Mouse (Mus musculus): ENCODE data around the gene A430078G23Rik. TPM values are rescaled to one million over a fixed set of nuclear protein-coding genes. Genes with fewer than 3 reads are reported as not detected.
A peak's percentile ranks its signal among the peaks of the same experiment; 100 is the strongest.

A430078G23Rik gene
- polyA plus RNA-seq, 1 experiment from 2014 or later = 0.38 TPM

DNA sequence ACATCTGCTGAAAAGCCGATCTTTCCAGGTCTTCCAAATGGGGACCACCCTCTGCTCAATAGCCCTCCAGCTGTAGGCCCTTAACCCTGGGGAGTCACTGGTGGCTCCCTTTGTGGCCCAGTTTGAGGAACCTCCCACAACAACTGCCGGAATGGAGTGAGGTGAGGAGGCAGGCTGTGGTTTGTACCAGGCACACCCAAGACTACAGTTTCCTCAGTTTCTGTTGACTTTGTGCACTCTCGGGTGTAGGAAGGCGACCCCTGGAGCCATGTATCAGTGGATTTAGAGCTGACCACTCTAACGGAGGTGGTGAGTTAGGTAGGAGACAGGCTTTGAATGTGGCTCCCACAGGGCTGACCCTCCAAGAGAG, 1.2 kb downstream of the A430078G23Rik start:
- no peaks in the 10 kb centered on the region for H3K9me3 ChIP-seq (ENCODE audit: low read length)
- no peak overlapping the region for H3K9ac ChIP-seq (replicated peaks; ENCODE audit: low read depth)
- TF ChIP-seq EP300 (IDR thresholded peaks at IDR 0.05) (no peak), CTCF (IDR thresholded peaks at IDR 0.05) (no peak)
- H3K4me2 ChIP-seq (replicated peaks; ENCODE audit: low read depth, low read length) = no peak overlapping the region
- H3K27me3 ChIP-seq (replicated peaks; ENCODE audit: insufficient read depth, low read length) = no peaks in the 10 kb centered on the region
- no peak overlapping the region for H3K27ac ChIP-seq (ENCODE audit: low read length)
- DNase-seq (ENCODE audit: low spot score) (peak; percentile 23), ATAC-seq (no peak)
- no peaks in the 10 kb centered on the region for H3K36me3 ChIP-seq (ENCODE audit: insufficient read depth, low read length)
- H3K4me1 ChIP-seq (ENCODE audit: insufficient read depth, low read depth, low read length) = no peaks in the 10 kb centered on the region
- H3K4me3 ChIP-seq (ENCODE audit: low read depth, low read length) = no peak overlapping the region
- WGBS = 49% methylated on average over 5 of the region's 5 CpGs

GRCm38 (mm10) chr8:3355586-3355985, 2.4 kb downstream of the A430078G23Rik start:
- TF ChIP-seq CTCF (IDR thresholded peaks at IDR 0.05) = peak; percentile 34
- TF ChIP-seq EP300 (IDR thresholded peaks at IDR 0.05) = 0 out of 2 replicates have a peak, but pooled peaks have one; percentile 19
- Histone ChIP-seq H3K9me3 (ENCODE audit: low read length) (no peaks in the 10 kb centered on the region), H3K4me3 (ENCODE audit: low read depth, low read length) (no peak overlapping the region), H3K36me3 (ENCODE audit: insufficient read depth, low read length) (no peaks in the 10 kb centered on the region), H3K4me1 (ENCODE audit: insufficient read depth, low read depth, low read length) (no peaks in the 10 kb centered on the region), H3K27me3 (replicated peaks; ENCODE audit: insufficient read depth, low read length) (no peaks in the 10 kb centered on the region), H3K27ac (ENCODE audit: low read length) (no peak overlapping the region), H3K4me2 (replicated peaks; ENCODE audit: low read depth, low read length) (no peak overlapping the region), H3K9ac (replicated peaks; ENCODE audit: low read depth) (no peak overlapping the region)
- ATAC-seq (peak; percentile 37), DNase-seq (ENCODE audit: low spot score) (peak; percentile 52)
- WGBS = 76% methylated on average over 6 of the region's 6 CpGs

GRCm38 (mm10) chr8:3358060-3358459, 4.8 kb downstream of the A430078G23Rik start:
- Histone ChIP-seq H3K9ac (replicated peaks; ENCODE audit: low read depth) (no peak overlapping the region), H3K4me3 (ENCODE audit: low read depth, low read length) (no peak overlapping the region), H3K4me2 (replicated peaks; ENCODE audit: low read depth, low read length) (no peak overlapping the region), H3K27ac (ENCODE audit: low read length) (no peak overlapping the region), H3K4me1 (ENCODE audit: insufficient read depth, low read depth, low read length) (no peaks in the 10 kb centered on the region), H3K36me3 (ENCODE audit: insufficient read depth, low read length) (no peaks in the 10 kb centered on the region), H3K9me3 (ENCODE audit: low read length) (no peaks in the 10 kb centered on the region), H3K27me3 (replicated peaks; ENCODE audit: insufficient read depth, low read length) (no peaks in the 10 kb centered on the region)
- DNase-seq (ENCODE audit: low spot score) (peak; percentile 76), ATAC-seq (0 out of 2 replicates have a peak, but pooled peaks have one; percentile 23)
- WGBS = 7% methylated on average over 4 of the region's 4 CpGs
- peak; percentile 88 for TF ChIP-seq CTCF (IDR thresholded peaks at IDR 0.05)
- no peak for TF ChIP-seq EP300 (IDR thresholded peaks at IDR 0.05)

DNA sequence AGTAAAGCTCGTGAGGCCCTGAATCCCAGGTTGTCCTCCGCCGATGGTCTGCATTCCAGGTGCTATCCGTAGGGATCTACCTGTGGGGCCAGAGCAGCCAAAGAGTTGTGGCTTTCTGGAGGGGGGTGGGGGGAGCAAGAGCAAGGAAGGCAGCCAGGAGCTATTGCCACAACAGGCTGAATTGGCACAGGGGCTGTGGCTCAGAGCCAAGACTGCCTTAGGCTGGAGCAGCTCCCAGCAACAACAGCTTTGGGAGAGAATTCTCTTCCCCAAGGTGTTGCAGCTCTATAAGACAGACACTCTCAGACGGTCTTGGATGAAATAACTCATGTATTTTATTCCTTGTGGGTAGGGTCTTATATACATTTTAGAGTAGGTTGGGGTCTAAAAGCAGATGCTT, 13.9 kb downstream of the A430078G23Rik start:
- Histone ChIP-seq H3K9ac (replicated peaks; ENCODE audit: low read depth) (no peak overlapping the region), H3K4me1 (ENCODE audit: insufficient read depth, low read depth, low read length) (no peaks in the 10 kb centered on the region), H3K4me2 (replicated peaks; ENCODE audit: low read depth, low read length) (no peak overlapping the region), H3K4me3 (ENCODE audit: low read depth, low read length) (no peak overlapping the region), H3K36me3 (ENCODE audit: insufficient read depth, low read length) (no peaks in the 10 kb centered on the region), H3K27ac (ENCODE audit: low read length) (no peak overlapping the region), H3K27me3 (replicated peaks; ENCODE audit: insufficient read depth, low read length) (no peaks in the 10 kb centered on the region), H3K9me3 (ENCODE audit: low read length) (no peaks in the 10 kb centered on the region)
- DNase-seq (ENCODE audit: low spot score) (no peak), ATAC-seq (no peak)
- TF ChIP-seq CTCF (IDR thresholded peaks at IDR 0.05) = no peak
- WGBS = 84% methylated on average over 5 of the region's 5 CpGs

GRCm38 (mm10) chr8:3368091-3368490, 14.9 kb downstream of the A430078G23Rik start:
- no peak overlapping the region for H3K4me3 ChIP-seq (ENCODE audit: low read depth, low read length)
- no peaks in the 10 kb centered on the region for H3K27me3 ChIP-seq (replicated peaks; ENCODE audit: insufficient read depth, low read length)
- no peaks in the 10 kb centered on the region for H3K36me3 ChIP-seq (ENCODE audit: insufficient read depth, low read length)
- no peak overlapping the region for H3K9ac ChIP-seq (replicated peaks; ENCODE audit: low read depth)
- H3K27ac ChIP-seq (ENCODE audit: low read length) = no peak overlapping the region
- H3K4me1 ChIP-seq (ENCODE audit: insufficient read depth, low read depth, low read length) = no peaks in the 10 kb centered on the region
- no peak for TF ChIP-seq EP300 (IDR thresholded peaks at IDR 0.05)
- ATAC-seq (no peak), DNase-seq (ENCODE audit: low spot score) (no peak)
- WGBS = 44% methylated on average over 1 of the region's 1 CpGs
- no peaks in the 10 kb centered on the region for H3K9me3 ChIP-seq (ENCODE audit: low read length)
- no peak overlapping the region for H3K4me2 ChIP-seq (replicated peaks; ENCODE audit: low read depth, low read length)

GRCm38 (mm10) chr8:3375748-3376147, 22.5 kb downstream of the A430078G23Rik start:
- H3K4me2 ChIP-seq (replicated peaks; ENCODE audit: low read depth, low read length) = no peak overlapping the region

DNA sequence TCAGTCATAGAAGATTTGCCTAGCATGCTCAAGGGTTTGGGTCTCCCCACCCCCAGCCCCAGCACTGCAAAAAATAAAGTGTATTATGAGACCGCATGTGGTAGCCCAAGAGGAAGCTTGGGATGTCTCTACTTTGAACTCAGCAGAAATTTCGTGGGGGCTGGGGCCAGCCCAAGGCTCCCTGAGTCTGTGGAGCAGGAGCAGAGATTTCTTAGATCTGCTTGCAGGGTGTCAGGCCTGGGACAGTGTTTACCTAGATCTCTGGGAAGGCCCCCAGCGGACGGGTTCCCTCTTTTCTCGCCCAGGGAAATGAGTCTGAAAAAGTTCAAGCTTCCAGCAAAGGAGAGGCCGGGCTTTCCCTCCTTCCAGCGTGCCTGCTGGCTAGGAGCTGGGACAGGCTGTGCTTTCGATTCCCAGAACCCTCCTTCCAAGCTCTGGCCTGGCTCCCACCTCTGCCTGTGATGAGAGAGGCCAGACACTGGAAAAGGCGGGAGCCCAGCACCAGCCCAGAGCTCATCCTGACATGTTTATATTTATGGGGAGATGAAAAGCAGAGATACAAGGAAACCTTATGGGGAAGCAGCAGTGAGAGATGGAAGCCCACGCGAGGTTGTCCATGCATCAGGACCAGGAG, 23.5 kb downstream of the A430078G23Rik start:
- ATAC-seq (peak; percentile 67), DNase-seq (ENCODE audit: low spot score) (no peak)
- no peak overlapping the region for H3K27ac ChIP-seq (ENCODE audit: low read length)
- H3K4me3 ChIP-seq (ENCODE audit: low read depth, low read length) = no peak overlapping the region
- TF ChIP-seq CTCF (IDR thresholded peaks at IDR 0.05) = no peak
- TF ChIP-seq EP300 (IDR thresholded peaks at IDR 0.05) = no peak
- no peaks in the 10 kb centered on the region for H3K9me3 ChIP-seq (ENCODE audit: low read length)
- H3K4me2 ChIP-seq (replicated peaks; ENCODE audit: low read depth, low read length) = no peak overlapping the region
- 25% methylated on average over 11 of the region's 11 CpGs for WGBS
- no peaks in the 10 kb centered on the region for H3K36me3 ChIP-seq (ENCODE audit: insufficient read depth, low read length)
- H3K4me1 ChIP-seq (ENCODE audit: insufficient read depth, low read depth, low read length) = no peaks in the 10 kb centered on the region
- no peak overlapping the region for H3K9ac ChIP-seq (replicated peaks; ENCODE audit: low read depth)
- no peaks in the 10 kb centered on the region for H3K27me3 ChIP-seq (replicated peaks; ENCODE audit: insufficient read depth, low read length)

More at GRCm38 (mm10) chr8:3375748-3376147, 22.5 kb downstream of the A430078G23Rik start:
- Histone ChIP-seq H3K9ac (replicated peaks; ENCODE audit: low read depth) (no peak overlapping the region), H3K9me3 (ENCODE audit: low read length) (no peaks in the 10 kb centered on the region), H3K4me3 (ENCODE audit: low read depth, low read length) (no peak overlapping the region), H3K4me1 (ENCODE audit: insufficient read depth, low read depth, low read length) (no peaks in the 10 kb centered on the region), H3K36me3 (ENCODE audit: insufficient read depth, low read length) (no peaks in the 10 kb centered on the region), H3K27me3 (replicated peaks; ENCODE audit: insufficient read depth, low read length) (no peaks in the 10 kb centered on the region), H3K27ac (ENCODE audit: low read length) (no peak overlapping the region)
- DNase-seq (ENCODE audit: low spot score) (no peak), ATAC-seq (no peak)
- no peak for TF ChIP-seq EP300 (IDR thresholded peaks at IDR 0.05)
- peak; percentile 44 for TF ChIP-seq CTCF (IDR thresholded peaks at IDR 0.05)
